Mouse (Mus musculus) kidney, adult 10 weeks (tissue): Measurements from ENCODE around the gene Fam216a. TPM values are rescaled to one million over a fixed set of nuclear protein-coding genes. Genes with fewer than 3 reads are reported as not detected.

Experiments
- polyA plus RNA-seq: library from polyadenylated mRNA; stranded (reverse); fragments of 350-450 nt; fragmentation: Illumina TruSeq; extraction: RNeasy Lipid Tissue Mini Kit (QIAGEN cat#74804); gene quantifications from one replicate; pipeline ENCODE4 v1.2.3, GENCODE M21; 2014; ENCODE audit warnings: low read depth, low replicate concordance

Fam216a gene
- polyA plus RNA-seq: 10.6 TPM

DNA sequence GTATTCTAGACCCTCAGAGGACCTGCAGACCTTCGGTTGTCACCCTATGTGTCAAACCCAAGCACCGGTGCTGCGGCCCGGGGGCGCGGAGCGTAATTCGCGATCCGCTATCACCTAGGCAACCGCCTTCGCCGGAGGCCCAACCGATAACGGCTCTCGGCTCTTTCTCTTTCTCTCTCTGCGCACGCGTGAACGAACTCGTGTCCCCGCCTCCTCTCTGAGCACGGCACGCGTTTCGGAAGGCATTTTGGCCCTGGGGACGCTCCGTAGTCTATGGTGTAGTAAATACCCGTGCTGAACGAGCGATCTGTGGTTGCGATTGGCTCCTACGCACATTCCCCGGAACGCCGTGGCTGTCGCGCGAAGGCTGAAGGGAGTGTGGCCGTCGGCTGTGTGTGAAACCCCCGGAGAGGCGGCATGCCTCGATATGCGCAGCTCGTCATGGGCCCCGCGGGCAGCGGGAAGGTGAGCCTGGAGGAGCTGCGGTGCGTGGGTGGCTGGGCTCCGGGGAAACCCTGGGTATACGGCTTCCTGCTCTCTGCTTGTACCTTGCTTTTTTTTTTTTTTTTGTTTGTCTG is at the start of gene Fam216a:
TSS of gene Fam216a (minus strand) at position 173 of the 578 bp plus-strand sequence.

DNA sequence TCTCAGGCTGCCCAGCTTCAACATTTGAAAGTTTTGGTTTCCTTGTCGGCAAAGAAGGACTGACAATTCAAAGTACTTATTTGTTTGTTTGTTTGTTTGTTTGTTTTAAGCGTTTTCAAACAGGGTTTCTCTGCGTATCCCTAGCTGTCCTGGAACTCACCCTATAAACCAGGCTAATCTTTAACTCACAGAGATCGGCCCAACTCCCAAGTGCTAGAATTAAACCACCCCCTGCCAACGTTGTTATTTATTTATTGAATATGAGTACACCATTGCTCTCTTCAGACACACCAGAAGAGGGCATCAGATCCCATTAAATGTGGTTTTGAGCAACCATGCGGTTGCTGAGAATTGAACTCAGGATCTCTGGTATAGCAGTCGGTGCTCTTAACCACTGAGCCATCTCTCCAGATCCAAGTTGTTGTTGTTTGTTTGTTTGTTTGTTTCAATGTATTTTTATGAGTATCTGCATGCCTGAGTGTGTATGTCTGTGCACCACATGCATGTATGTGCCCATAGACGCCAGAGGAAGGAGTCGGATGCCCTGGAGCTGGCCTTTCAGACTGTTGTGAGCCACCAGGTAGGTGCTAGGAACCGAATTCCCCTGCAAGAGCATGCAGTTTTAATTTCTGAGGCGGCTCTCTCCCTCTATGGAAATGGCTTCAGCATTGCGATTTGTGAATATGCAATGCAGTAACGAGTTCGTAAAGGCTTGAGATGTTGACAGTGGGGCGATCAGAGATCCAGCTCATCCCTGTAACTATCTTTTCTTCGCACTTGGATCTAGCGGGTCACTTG is 49.3 kb upstream of the Fam216a start, which contains the start of gene Anapc7:
TSS of gene Anapc7 (plus strand) at position 423 of the 798 bp plus-strand sequence.

DNA sequence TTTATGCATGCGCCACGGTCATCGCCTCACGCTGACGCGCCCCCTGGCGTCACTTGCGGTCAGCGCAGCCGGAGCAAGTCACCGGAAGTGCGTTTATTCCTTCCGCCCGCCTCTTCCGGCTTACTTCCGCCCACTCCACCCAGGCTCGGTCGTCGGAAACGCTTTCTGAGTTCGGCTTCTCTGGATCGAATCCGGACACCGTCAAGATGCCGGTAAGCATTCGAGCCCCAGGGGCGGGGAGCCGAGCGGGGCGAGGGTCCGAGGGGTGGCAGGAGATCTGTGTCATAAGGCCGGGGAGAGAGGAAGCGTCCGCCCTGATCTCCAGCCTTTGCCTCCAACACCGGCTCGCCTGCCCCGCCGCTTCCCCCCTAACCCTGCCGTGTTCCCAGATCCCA is 19.6 kb upstream of the Fam216a start, which contains the start of gene Arpc3:
TSS of gene Arpc3 (plus strand) at position 93 of the 395 bp plus-strand sequence.

DNA sequence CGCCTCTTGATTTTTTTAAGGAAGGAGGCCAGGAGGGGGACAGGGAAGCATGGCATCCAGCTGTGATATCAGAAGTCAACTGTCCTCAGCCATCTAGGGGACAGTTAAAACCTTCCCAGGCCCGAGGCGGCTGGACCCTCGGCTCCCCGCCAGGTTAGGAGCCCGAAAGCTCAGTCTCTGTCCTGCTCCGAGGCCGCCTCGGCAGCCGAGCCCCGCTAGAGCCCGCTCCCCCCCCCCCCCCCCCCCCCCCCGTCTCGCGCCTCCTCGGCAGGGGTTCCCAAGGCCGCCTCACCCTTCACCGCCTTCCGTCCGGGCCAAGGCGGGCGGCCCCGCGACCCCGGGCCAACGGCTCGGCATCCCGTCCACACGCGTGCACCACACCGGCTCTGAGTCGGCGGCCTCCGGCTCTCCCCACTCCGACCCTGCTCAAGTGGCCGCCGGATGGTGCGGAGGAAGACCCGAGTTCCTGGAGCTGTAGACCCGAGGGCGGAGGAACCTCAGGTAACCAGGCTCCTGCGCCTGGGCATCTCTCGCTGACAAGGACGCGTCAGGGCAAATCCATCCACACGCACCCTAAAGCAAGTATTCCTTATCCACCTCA is 473 bp downstream of the Fam216a start, which contains the start of gene Gpn3:
TSS of gene Gpn3 (plus strand) at position 286 of the 601 bp plus-strand sequence.

GRCm38 (mm10) chr5:122353807-122354491 is 18.2 kb downstream of the Fam216a start, which contains the start of the genes Rad9b and Vps29:
Gene Rad9b, minus strand, starts transcription at chr5:122354233.
Gene Vps29, plus strand, starts transcription at chr5:122354369.

Other genes starting within 250 kb of the Fam216a start
- not detected for gene Ccdc63, start 231.5 kb downstream of the Fam216a start, polyA plus RNA-seq
- 331 TPM for gene Ppp1cc, start 214.1 kb downstream of the Fam216a start, polyA plus RNA-seq
- gene Hvcn1, start 165.6 kb downstream of the Fam216a start, polyA plus RNA-seq: 0.20 TPM
- 1.4 TPM for gene Tctn1, start 107.9 kb downstream of the Fam216a start, polyA plus RNA-seq
- 37.2 TPM for gene Pptc7, start 88.0 kb downstream of the Fam216a start, polyA plus RNA-seq
- 6.1 TPM for gene Rad9b, start 18.1 kb downstream of the Fam216a start, polyA plus RNA-seq
- 277 TPM for gene Vps29, start 18.0 kb downstream of the Fam216a start, polyA plus RNA-seq
- 21.1 TPM for gene Gpn3, start 488 bp downstream of the Fam216a start, polyA plus RNA-seq
- 125 TPM for gene Arpc3, start 19.5 kb upstream of the Fam216a start, polyA plus RNA-seq
- gene Anapc7, start 49.3 kb upstream of the Fam216a start, polyA plus RNA-seq: 7.4 TPM
- 386 TPM for gene Atp2a2, start 129.9 kb upstream of the Fam216a start, polyA plus RNA-seq
- 35.2 TPM for gene Ift81, start 242.2 kb upstream of the Fam216a start, polyA plus RNA-seq